Mouse (Mus musculus): Measurements from ENCODE around the gene Slco2a1.

The Slco2a1 gene

GRCm38 (mm10) chr9:103033381-103033780 is 44.9 kb downstream of the Slco2a1 start:
- no peak for DNase-seq (ENCODE audit: low spot score in 2 of 2)

- no peak for DNase-seq (ENCODE audit: low spot score in 2 of 2)
These were observed 48.5 kb downstream of the Slco2a1 start for GRCm38 (mm10) chr9:103036971-103037391.

GRCm38 (mm10) chr9:103038266-103038665 is 49.8 kb downstream of the Slco2a1 start:
- DNase-seq (ENCODE audit: low spot score in 2 of 2) = no peak

- DNase-seq (ENCODE audit: low spot score in 2 of 2) = no peak
These were observed 50.2 kb downstream of the Slco2a1 start for GRCm38 (mm10) chr9:103038705-103039104.

GRCm38 (mm10) chr9:103040581-103040980 is 52.1 kb downstream of the Slco2a1 start:
- no peak for DNase-seq (ENCODE audit: low spot score in 2 of 2)

GRCm38 (mm10) chr9:103045406-103045805 is 56.9 kb downstream of the Slco2a1 start:
- DNase-seq (ENCODE audit: low spot score in 2 of 2) = no peak

GRCm38 (mm10) chr9:103049049-103049511 is 60.6 kb downstream of the Slco2a1 start:
- DNase-seq (ENCODE audit: low spot score in 2 of 2) = no peak

- no peak for DNase-seq (ENCODE audit: low spot score in 2 of 2)
These were observed 65.3 kb downstream of the Slco2a1 start for GRCm38 (mm10) chr9:103053829-103054228.

GRCm38 (mm10) chr9:103055061-103055460 is 66.5 kb downstream of the Slco2a1 start:
- DNase-seq (ENCODE audit: low spot score in 2 of 2) = no peak

- no peak for DNase-seq (ENCODE audit: low spot score in 2 of 2)
These were observed 67.7 kb downstream of the Slco2a1 start for GRCm38 (mm10) chr9:103056164-103056563.

GRCm38 (mm10) chr9:103060551-103060950 is 72.0 kb downstream of the Slco2a1 start:
- no peak for DNase-seq (ENCODE audit: low spot score in 2 of 2)

- no peak for DNase-seq (ENCODE audit: low spot score in 2 of 2)
These were observed 73.0 kb downstream of the Slco2a1 start for GRCm38 (mm10) chr9:103061471-103062053.

- DNase-seq (ENCODE audit: low spot score in 2 of 2) = no peak
These were observed 75.1 kb downstream of the Slco2a1 start for GRCm38 (mm10) chr9:103063591-103063990.

GRCm38 (mm10) chr9:103066845-103067244 is 78.3 kb downstream of the Slco2a1 start:
- DNase-seq (ENCODE audit: low spot score in 2 of 2) = no peak

- no peak for DNase-seq (ENCODE audit: low spot score in 2 of 2)
These were observed 79.1 kb downstream of the Slco2a1 start for GRCm38 (mm10) chr9:103067651-103068050.

- no peak for DNase-seq (ENCODE audit: low spot score in 2 of 2)
These were observed 80.3 kb downstream of the Slco2a1 start for GRCm38 (mm10) chr9:103068769-103069168.

GRCm38 (mm10) chr9:103071541-103072203 is 83.2 kb downstream of the Slco2a1 start:
- DNase-seq (ENCODE audit: low spot score in 2 of 2) = no peak

GRCm38 (mm10) chr9:103072204-103072599 is 83.7 kb downstream of the Slco2a1 start:
- no peak for DNase-seq (ENCODE audit: low spot score in 2 of 2)

- DNase-seq (ENCODE audit: low spot score in 2 of 2) = no peak
These were observed 84.5 kb downstream of the Slco2a1 start for GRCm38 (mm10) chr9:103072926-103073515.

- no peak for DNase-seq (ENCODE audit: low spot score in 2 of 2)
These were observed 88.5 kb downstream of the Slco2a1 start for GRCm38 (mm10) chr9:103076836-103077531.

- DNase-seq (ENCODE audit: low spot score in 2 of 2) = no peak
These were observed 89.7 kb downstream of the Slco2a1 start for GRCm38 (mm10) chr9:103078194-103078691.

- DNase-seq (ENCODE audit: low spot score in 2 of 2) = no peak
These were observed 91.7 kb downstream of the Slco2a1 start for GRCm38 (mm10) chr9:103080211-103080610.

Data from urinary bladder, postnatal 36 days (tissue).